Mouse (Mus musculus) liver, postnatal 0 days (tissue): ENCODE data around the gene Wipf1.

Experiments
- CTCF ChIP-seq: sonication (generic); IDR thresholded peaks from 2 replicates; pipeline ENCODE4 v1.5.1; 2016; ENCODE audit warnings: antibody characterized with exemption, low read depth
- EP300 ChIP-seq: IDR thresholded peaks from 2 replicates; pipeline ENCODE4 v1.6.1; 2016; ENCODE audit warnings: antibody characterized with exemption, low read depth, mild to moderate bottlenecking

DNA sequence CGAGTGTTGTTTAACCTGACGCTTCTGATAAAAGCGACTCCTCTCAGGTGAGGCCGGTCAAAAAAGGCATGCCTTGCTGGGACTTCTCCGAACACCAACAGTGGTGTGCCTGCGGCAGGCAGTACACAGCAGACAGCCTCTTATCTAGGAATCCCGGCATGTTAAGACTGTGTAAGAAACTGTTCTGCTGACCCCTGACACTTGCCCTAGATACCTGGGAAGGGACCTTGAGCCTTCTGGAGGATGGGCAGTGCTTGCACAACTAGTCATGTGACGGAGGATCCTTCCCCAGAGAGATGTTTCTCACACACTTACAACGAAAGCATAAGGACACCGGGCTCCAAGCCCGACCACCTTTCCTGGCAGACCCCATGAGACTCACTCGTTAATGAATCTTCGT lies 28.7 kb downstream of the Wipf1 start:
- no peak for TF ChIP-seq CTCF
- TF ChIP-seq EP300: no peak
